Mouse (Mus musculus) megakaryocyte, embryonic 14.5 days (primary cell): ENCODE measurements around the gene Msln.

ENCODE experiments used
- FLI1 ChIP-seq: IDR thresholded peaks from 2 replicates; pipeline ENCODE4 v1.6.1; 2012; ENCODE audit warnings: low read length, inconsistent platforms, mixed read lengths
- GATA1 ChIP-seq: IDR thresholded peaks from 3 replicates; pipeline ENCODE4 v1.6.1; 2012; ENCODE audit warnings: mixed read lengths, low read length, inconsistent platforms, borderline replicate concordance

- no peak for TF ChIP-seq GATA1
- TF ChIP-seq FLI1, result no peak
Measured at GRCm38 (mm10) chr17:25728009-25728270, 26.2 kb downstream of the Msln start.
